Mouse (Mus musculus): ENCODE results near the gene Otof. TPM values are rescaled to one million over a fixed set of nuclear protein-coding genes. Genes with fewer than 3 reads are reported as not detected.

The Otof gene
- polyA plus RNA-seq, 1 experiment = not detected

GRCm38 (mm10) chr5:30401165-30401564 is 60.6 kb downstream of the Otof start:
- Histone ChIP-seq H3K4me1 (ENCODE audit: control insufficient read depth, insufficient read depth, low read length) (no peaks in the 10 kb centered on the region), H3K27ac (ENCODE audit: insufficient read depth, low read depth, low read length) (no peak overlapping the region), H3K4me3 (ENCODE audit: insufficient read depth, low read length) (no peak overlapping the region)
- TF ChIP-seq CTCF (IDR thresholded peaks at IDR 0.05; ENCODE audit: low read depth, low read length) (no peak), POLR2A (IDR thresholded peaks at IDR 0.05; ENCODE audit: borderline replicate concordance, low read depth, low read length) (no peak)

GRCm38 (mm10) chr5:30400521-30400920 is 61.2 kb downstream of the Otof start:
- Histone ChIP-seq H3K4me1 (ENCODE audit: control insufficient read depth, insufficient read depth, low read length) (no peaks in the 10 kb centered on the region), H3K27ac (ENCODE audit: insufficient read depth, low read depth, low read length) (no peak overlapping the region), H3K4me3 (ENCODE audit: insufficient read depth, low read length) (no peak overlapping the region)
- TF ChIP-seq CTCF (IDR thresholded peaks at IDR 0.05; ENCODE audit: low read depth, low read length) (no peak), POLR2A (IDR thresholded peaks at IDR 0.05; ENCODE audit: borderline replicate concordance, low read depth, low read length) (no peak)

GRCm38 (mm10) chr5:30391473-30391872 is 70.3 kb downstream of the Otof start:
- TF ChIP-seq CTCF (IDR thresholded peaks at IDR 0.05; ENCODE audit: low read depth, low read length) (peak; percentile 64; the same call in 1 of the 2 replicates), POLR2A (IDR thresholded peaks at IDR 0.05; ENCODE audit: borderline replicate concordance, low read depth, low read length) (no peak)
- no peak overlapping the region for H3K4me3 ChIP-seq (ENCODE audit: insufficient read depth, low read length)
- no peak overlapping the region for H3K27ac ChIP-seq (ENCODE audit: insufficient read depth, low read depth, low read length)
- no peaks in the 10 kb centered on the region for H3K4me1 ChIP-seq (ENCODE audit: control insufficient read depth, insufficient read depth, low read length)

GRCm38 (mm10) chr5:30389836-30390235 is 71.9 kb downstream of the Otof start:
- Histone ChIP-seq H3K27ac (ENCODE audit: insufficient read depth, low read depth, low read length) (no peak overlapping the region), H3K4me1 (ENCODE audit: control insufficient read depth, insufficient read depth, low read length) (no peaks in the 10 kb centered on the region), H3K4me3 (ENCODE audit: insufficient read depth, low read length) (no peak overlapping the region)
- TF ChIP-seq CTCF (IDR thresholded peaks at IDR 0.05; ENCODE audit: low read depth, low read length) (no peak), POLR2A (IDR thresholded peaks at IDR 0.05; ENCODE audit: borderline replicate concordance, low read depth, low read length) (no peak)

GRCm38 (mm10) chr5:30387726-30388125 is 74.0 kb downstream of the Otof start:
- TF ChIP-seq CTCF (IDR thresholded peaks at IDR 0.05; ENCODE audit: low read depth, low read length) (no peak), POLR2A (IDR thresholded peaks at IDR 0.05; ENCODE audit: borderline replicate concordance, low read depth, low read length) (no peak)
- H3K4me3 ChIP-seq (ENCODE audit: insufficient read depth, low read length) = no peak overlapping the region
- H3K27ac ChIP-seq (ENCODE audit: insufficient read depth, low read depth, low read length) = no peak overlapping the region
- H3K4me1 ChIP-seq (ENCODE audit: control insufficient read depth, insufficient read depth, low read length) = no peaks in the 10 kb centered on the region

- no peaks in the 10 kb centered on the region for H3K4me1 ChIP-seq (ENCODE audit: control insufficient read depth, insufficient read depth, low read length)
- TF ChIP-seq POLR2A (IDR thresholded peaks at IDR 0.05; ENCODE audit: borderline replicate concordance, low read depth, low read length) (no peak), CTCF (IDR thresholded peaks at IDR 0.05; ENCODE audit: low read depth, low read length) (no peak)
These were observed 78.9 kb downstream of the Otof start for GRCm38 (mm10) chr5:30382876-30383275.

GRCm38 (mm10) chr5:30369426-30369825 is 92.3 kb downstream of the Otof start:
- TF ChIP-seq CTCF (IDR thresholded peaks at IDR 0.05; ENCODE audit: low read depth, low read length) = no peak
- no peak for TF ChIP-seq POLR2A (IDR thresholded peaks at IDR 0.05; ENCODE audit: borderline replicate concordance, low read depth, low read length)
- Histone ChIP-seq H3K4me3 (ENCODE audit: insufficient read depth, low read length) (no peak overlapping the region), H3K27ac (ENCODE audit: insufficient read depth, low read depth, low read length) (no peak overlapping the region), H3K4me1 (ENCODE audit: control insufficient read depth, insufficient read depth, low read length) (peaks cover 26% of the 10 kb centered on the region)

More at GRCm38 (mm10) chr5:30382876-30383275, 78.9 kb downstream of the Otof start:
- no peak overlapping the region for H3K27ac ChIP-seq (ENCODE audit: insufficient read depth, low read depth, low read length)
- no peak overlapping the region for H3K4me3 ChIP-seq (ENCODE audit: insufficient read depth, low read length)

GRCm38 (mm10) chr5:30367405-30367804 is 94.3 kb downstream of the Otof start:
- TF ChIP-seq POLR2A (IDR thresholded peaks at IDR 0.05; ENCODE audit: borderline replicate concordance, low read depth, low read length) (no peak), CTCF (IDR thresholded peaks at IDR 0.05; ENCODE audit: low read depth, low read length) (no peak)
- H3K27ac ChIP-seq (ENCODE audit: insufficient read depth, low read depth, low read length) = no peak overlapping the region
- H3K4me1 ChIP-seq (ENCODE audit: control insufficient read depth, insufficient read depth, low read length) = peaks cover 26% of the 10 kb centered on the region
- H3K4me3 ChIP-seq (ENCODE audit: insufficient read depth, low read length) = no peak overlapping the region

GRCm38 (mm10) chr5:30358436-30359099 is 103.2 kb downstream of the Otof start:
- Histone ChIP-seq H3K4me3 (ENCODE audit: insufficient read depth, low read length) (no peak overlapping the region), H3K27ac (ENCODE audit: insufficient read depth, low read depth, low read length) (no peak overlapping the region)
- TF ChIP-seq CTCF (IDR thresholded peaks at IDR 0.05; ENCODE audit: low read depth, low read length) (no peak), POLR2A (IDR thresholded peaks at IDR 0.05; ENCODE audit: borderline replicate concordance, low read depth, low read length) (no peak)

GRCm38 (mm10) chr5:30356647-30357046 is 105.1 kb downstream of the Otof start:
- no peak overlapping the region for H3K4me3 ChIP-seq (ENCODE audit: insufficient read depth, low read length)
- TF ChIP-seq POLR2A (IDR thresholded peaks at IDR 0.05; ENCODE audit: borderline replicate concordance, low read depth, low read length) (no peak), CTCF (IDR thresholded peaks at IDR 0.05; ENCODE audit: low read depth, low read length) (no peak)
- H3K4me1 ChIP-seq (ENCODE audit: control insufficient read depth, insufficient read depth, low read length) = no peaks in the 10 kb centered on the region
- no peak overlapping the region for H3K27ac ChIP-seq (ENCODE audit: insufficient read depth, low read depth, low read length)

More at GRCm38 (mm10) chr5:30358436-30359099, 103.2 kb downstream of the Otof start:
- H3K4me1 ChIP-seq (ENCODE audit: control insufficient read depth, insufficient read depth, low read length) = no peaks in the 10 kb centered on the region

All from bone marrow macrophage, adult 2 months (primary cell).